Mouse (Mus musculus) monocyte, adult 2 months (primary cell): ENCODE measurements around the gene Galnt13.
"Not testable (repeated sequence)": the region's sequence is repeated elsewhere in the genome, so short reads cannot be mapped to it uniquely, and the experiment has no call there.

Source experiments
- DNase-seq, 2 experiments: peaks; one replicate each; pipeline ENCODE4 v3.0.0; 2022; ENCODE audit warnings: low spot score in 2 of 2, low read depth in 1 of 2

The Galnt13 gene

DNA sequence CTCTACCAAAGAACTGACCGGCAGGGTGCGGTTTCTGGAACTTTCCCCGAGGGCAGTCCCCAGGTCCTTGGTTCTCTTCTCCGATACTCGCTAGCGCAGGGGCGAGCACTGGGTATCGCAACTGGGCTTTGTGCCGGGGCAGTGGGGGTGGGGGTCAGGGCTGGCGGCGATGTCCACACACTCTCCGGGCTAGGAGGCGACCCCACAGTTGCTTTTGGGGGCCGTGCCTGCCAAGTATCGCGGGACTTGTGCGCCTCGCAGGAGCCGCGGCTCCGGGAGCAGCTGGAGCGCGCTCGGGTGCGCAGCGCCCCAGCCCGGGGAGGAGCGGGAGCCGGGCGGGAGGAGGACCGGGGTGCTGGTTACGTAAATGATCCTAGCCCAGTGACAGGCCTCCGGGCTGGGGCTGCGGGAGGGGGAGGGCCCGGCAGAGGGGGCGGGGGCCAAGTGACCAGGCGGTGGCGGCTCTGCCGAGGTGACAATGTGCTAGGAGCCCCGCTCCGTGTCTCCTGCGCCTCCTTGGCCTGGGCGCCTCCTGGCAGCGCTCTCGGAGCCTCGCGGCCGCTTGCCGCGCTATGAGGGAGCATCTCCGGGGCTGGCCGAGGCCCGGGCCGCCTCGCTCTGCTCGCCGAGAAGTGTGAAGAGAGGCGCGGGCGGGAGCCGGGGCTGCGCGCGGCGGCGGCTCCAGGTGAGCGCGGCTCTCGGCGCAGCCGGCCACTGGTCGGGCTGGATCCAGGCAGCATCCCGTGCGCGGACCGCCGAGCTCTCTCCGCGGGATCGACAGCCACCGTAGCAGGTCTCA is at the start of gene Galnt13:
Gene Galnt13 (plus strand): TSS at position 381 of the 799 bp plus-strand sequence.
- DNase-seq: no peak

DNA sequence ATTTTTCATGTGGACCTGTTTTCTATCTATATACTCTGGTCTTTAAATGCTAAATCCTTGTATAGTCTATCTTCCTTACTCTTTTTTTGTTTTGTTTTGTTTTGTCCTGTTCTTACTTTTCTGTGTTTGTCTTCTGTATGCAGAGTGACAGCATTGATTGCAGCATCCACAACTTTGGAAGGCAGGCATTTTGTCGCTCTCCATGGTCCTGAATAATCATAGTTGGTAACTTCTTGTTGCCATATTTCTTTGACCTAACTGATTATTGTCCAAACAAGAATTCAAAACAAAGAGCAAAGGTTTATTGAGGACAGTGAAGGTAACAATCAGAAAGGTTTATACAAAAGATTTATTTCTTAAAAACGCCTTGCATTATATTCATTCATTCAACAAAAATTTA is 5.1 kb upstream of the Galnt13 start:
- DNase-seq: no peak

DNA sequence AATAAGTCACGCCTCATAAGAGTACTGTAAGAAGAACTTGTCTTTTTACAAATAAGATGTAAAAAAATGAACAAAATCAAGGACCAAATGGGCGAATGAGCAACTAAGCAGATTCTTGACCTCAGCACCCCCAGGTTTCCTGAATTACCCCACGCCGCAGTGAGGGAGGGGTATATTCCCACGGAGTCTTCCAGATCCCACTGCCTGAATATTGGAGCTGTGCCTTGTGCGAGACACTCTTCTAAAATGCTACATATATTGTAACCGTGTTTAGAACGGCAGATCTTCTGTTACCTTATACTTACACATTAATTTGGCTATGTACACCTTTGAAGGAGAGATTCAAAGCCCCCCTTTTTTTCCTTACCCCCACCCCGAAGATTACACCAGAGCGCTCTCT is 737 bp upstream of the Galnt13 start:
- no peak for DNase-seq

DNA sequence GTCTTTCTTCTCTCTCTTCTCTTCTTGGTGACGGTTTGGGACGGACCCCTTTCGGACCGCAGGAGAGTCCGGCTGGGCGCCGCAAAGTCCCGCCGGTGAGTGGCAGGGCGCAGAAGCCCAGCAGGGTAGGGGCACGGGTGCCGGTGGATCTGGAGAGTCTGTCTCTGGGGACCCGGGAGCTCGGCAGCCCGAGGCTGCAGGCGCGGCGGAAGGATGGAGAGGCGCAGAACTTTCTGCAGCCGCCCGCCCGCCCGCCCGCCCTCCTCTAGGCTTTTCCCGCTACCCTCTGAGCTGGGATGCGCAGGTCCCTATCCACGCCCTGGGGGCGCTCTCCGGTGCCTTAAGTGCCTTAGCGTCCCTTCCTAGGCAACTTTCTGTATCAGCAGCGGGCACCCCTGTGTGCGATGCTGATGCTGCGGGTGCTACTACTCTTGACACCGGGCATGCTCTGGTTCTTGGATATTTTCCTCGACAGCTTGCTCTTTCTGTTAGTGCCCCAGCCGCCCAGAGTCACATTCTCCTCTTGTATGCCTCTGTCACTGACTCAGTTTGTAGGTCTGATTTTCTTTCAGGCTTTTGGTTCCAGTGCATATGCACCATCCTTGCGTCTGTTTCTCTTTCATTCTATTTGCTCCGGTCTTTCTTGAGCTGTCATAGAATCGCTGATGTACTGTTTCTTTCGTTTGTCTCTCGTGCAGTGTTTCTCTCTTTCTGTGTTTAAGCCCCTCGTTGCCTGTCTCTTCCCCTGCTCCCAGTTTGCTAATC is 801 bp downstream of the Galnt13 start:
- no peak for DNase-seq

DNA sequence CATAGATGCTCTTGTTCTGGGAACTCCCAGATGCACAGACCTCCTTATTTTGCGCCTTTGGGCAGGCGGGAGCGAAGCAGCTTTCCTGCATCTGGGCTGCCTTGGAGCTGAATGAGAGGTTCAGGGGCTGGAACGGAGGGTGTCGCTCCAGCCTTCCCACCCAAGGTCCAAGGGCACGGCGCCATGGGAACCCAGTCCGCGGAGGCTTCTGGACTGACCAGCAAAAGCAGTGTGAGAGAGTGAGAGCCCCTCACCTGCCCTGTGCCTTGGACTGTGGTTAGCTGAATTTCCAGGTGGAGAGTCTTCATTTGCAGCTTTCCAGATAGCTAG is 1.3 kb downstream of the Galnt13 start:
- DNase-seq: no peak

DNA sequence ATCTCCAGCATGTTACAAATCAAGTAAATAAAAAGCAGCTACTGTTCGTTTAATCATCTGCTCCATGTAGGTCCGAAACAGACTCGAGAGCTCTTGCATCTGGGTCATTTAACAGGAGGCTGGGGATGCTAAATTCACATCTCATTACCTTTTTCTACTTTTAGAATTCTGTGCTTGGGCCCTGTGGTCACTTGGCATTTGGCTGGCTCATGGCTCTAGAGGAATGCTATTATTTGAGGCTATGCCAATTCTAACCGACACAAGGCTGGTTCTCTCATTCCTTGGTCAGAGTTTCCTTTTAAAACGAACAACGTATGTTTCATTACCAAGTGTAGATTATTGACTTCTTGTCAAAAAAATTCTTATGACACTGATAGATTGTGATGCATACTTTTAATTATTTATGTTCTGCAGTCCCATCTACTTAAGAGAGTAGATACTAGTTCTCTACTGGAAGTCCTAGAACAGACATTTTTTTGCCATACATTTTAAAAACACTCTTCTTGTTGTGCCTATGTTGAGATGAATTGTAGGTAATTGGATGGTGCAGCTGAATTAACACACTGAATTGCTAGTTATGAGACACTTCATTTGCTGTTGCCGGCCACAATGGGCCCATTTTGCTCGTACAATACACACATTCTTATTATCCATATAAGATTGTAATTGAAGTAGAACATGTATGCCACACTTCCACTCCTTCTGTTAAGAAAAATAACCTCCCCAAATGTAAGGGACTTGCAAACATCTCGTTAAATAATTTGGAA is 6.8 kb downstream of the Galnt13 start:
- DNase-seq: no peak

DNA sequence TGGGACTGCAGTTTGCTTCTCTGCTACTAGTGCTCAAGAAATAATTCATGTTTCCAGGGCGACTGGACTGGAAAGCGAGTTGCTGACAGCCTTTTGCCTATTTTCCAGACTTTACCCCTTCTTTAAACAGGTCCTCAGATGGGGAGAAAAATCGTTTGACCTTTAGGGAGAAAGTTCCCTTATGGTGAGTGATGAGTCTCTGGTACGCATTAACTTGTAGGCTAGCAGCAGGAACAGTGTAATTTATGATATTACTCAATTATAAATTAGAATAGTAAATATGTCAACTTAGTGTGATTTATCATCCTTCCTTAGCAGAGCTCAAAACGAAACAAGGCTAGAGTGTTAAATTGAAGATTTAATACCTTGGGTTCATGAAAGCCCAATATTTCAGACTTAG is 47.3 kb downstream of the Galnt13 start:
- DNase-seq: no peak

DNA sequence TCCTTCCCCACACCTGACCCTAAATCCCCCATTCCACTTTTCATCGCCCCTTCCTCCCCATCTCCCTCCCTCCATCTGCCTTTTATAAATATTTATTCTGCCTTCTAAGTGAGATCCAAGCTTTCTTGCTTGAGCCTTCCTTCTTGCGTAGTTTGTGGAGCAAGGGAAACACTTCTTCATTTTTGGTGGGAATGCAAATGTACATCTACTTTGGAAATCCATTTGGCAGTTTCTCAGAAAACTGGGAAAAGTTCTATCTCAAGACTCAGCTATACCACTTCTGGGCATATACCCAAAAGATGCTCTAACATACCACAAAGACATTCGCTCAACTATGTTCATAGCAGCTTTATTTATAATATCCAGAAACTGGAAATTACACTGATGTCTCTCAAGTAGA is 86.9 kb downstream of the Galnt13 start:
- no peak for DNase-seq

DNA sequence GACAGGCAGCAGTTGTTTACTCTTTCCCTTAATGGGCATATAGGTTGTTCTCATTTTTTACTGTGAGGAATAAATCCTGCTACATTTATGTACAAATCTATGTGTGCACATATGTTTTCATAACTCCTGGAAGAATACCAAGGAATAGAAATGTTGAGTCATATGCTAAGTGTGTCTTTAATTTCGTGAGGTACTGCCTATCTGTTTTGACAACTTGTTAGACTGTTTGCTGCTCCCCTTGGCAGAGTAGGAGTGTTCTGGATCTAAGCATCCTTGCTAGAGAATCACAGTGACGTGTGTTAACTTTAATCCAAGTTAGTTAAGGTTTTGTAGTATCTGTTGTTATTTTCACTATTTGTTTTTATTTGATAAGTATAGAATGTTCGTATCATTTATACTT is 91.0 kb downstream of the Galnt13 start:
- no peak for DNase-seq

DNA sequence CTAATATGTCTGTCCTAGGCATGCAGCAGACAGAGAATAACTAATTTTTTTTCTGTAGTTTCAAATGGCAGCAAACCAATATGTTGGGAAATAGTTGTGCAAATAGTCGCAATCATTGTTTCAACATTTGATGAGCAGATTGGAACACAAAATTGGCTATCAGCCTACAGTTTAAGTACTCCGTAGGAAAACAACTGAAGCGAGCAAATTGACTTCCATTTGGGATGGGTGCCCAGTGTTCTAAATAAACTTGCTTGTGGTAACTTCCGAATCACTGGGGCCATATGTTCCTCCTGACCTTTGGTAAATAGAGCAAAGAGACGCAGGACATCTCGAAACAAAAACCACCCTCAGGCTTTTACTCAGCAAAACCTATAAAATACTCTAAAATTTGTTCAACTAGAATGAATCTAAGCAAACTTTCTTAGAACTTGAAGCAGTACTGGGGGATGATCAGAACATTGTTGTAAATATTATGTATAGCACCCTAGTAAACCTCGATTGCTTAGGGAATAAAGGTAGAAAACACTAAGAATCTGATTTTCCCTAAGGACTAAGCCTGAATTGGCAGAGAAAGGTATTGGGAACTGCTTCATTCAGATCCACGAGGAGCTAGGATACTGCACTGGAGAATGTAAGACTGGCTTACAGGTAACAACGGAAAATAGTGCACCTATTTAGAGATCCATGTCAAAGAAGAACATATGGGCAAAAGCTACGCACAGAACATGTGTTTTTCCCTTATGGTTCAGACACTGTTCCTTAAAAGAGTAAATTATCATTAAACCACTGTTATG is 122.4 kb downstream of the Galnt13 start:
- DNase-seq: no peak

DNA sequence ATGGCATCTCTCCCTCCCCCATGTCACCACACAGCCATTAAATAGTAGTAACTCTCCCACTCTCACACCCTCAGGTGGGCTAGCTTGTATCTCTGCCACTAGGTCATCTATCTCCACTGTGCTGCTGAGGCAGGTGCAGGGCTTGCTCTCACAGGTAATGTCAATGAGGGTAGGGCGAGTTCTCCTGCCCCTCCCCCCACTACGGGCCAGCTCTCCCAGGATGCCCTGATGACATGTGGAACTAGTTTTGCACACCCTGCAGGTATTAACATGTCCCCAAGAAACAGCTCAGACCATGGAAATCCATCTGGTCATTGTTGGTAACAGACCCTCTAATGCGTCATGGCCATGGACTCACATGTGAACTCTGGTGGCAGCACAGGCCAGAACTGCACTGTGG is 129.0 kb downstream of the Galnt13 start:
- DNase-seq: no peak

DNA sequence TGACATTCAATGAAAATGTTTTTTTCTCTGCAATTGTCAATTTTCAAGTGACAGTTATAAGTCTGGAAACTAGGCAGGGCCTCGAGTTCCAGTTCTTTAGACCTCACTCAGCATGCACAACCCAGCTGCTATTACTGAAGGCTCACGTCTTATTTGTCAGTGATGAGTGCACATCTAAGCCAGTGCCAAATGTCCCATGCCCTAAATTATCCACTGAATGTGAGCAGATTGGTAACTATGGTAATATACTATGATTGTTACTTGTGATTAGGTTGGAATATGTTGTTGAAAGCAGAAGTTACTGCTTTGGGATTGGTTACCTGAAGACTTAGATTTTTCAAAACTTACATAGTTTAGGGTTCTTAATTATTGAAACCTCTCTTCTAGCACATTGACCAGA is 131.1 kb downstream of the Galnt13 start:
- DNase-seq: no peak

DNA sequence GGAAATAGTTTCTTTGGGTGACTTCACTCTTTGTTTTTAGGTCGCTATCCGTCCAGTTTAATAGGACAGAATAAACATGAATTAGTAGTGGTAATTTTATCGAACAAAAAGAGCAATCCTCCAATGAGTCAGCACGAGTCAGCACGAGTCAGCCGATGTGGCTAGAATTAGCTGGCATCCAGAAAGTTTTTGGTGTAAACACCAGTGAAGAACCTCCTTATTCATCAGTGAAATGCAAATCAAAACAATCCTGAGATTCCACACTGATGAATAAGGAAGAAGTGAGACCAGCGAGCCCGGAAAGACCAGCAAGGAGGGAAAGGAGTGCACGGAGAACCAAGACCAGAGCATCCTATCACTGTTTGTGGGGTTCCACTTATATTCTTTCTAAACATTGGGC is 131.5 kb downstream of the Galnt13 start:
- DNase-seq: no peak

DNA sequence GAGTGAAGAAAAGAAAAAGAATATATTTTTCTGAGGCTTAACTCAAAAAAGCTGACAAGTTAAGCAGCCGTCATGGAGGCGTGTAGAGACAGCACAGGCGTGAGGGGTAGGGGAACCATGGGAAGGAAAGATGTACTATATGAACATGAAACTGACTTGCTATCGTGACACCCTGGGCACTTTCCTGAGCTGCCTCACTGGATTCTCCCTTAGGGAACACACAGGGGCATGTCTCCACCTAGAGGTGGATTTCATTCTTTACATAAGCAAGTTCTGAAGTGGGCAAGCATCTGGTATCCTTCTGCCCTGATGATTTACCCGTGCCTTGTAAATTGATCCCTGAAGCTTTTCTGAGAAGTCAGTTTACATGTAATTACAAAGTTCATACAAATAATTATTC is 277.7 kb downstream of the Galnt13 start:
- not testable (repeated sequence) for DNase-seq

DNA sequence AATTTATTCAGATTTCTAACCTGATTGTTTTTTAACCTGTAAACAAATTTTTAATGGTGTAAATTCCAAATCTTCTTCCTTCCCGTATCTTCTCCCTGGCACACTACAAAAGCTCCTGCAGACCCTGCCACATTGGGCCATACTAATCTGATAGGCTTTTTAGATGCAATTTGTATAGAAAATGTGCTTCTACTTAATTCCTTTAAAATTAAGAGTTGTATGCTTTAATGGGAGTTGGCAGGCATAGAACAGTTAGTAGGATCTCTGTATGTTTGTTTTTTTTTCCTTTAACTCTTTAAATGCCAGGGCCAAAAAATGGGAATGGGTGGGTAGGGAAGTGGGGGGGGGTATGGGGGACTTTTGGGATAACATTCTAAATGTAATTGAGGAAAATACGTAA is 315.1 kb downstream of the Galnt13 start:
- DNase-seq: no peak

DNA sequence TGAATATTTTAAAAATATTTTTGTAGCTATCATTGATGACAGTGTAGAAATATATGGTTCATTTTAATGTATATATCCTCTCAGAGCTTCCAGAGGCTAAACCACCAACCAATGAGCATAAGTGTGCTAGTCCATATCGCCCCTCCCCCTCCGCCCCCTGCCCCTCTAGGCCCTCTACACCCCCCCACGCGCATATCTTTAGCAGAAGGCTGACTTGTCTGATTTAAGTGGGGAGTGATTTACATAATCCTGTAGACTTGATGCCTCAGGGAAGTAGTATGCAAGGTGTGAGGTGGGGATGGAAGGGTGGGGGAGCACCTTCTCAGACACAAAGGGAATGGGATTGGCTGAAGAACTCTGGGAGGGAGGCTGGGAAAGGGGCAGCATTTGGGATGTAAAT is 323.7 kb downstream of the Galnt13 start:
- no peak for DNase-seq

DNA sequence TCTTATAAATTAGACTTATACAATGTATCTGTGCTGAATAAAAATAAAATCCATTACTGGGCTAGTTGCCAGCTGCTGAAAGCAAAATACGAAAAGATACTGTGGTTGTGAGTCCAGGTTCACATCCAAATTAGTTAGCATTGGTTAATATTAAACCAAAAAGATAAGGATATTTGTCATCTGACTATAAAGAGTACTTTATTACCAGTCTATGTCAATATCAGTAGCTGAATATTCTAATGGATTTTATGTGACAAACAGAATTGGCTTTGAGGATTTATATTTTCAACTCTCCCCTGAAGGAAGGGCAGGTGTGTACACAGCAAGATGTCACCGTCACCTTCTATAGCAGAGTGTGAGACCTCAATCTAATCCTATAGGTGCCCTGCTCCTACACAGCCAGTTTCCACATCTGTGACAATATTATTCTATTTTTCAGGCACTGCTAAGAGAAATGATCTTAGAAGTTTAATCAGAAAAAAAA is 342.7 kb downstream of the Galnt13 start:
- DNase-seq: no peak

DNA sequence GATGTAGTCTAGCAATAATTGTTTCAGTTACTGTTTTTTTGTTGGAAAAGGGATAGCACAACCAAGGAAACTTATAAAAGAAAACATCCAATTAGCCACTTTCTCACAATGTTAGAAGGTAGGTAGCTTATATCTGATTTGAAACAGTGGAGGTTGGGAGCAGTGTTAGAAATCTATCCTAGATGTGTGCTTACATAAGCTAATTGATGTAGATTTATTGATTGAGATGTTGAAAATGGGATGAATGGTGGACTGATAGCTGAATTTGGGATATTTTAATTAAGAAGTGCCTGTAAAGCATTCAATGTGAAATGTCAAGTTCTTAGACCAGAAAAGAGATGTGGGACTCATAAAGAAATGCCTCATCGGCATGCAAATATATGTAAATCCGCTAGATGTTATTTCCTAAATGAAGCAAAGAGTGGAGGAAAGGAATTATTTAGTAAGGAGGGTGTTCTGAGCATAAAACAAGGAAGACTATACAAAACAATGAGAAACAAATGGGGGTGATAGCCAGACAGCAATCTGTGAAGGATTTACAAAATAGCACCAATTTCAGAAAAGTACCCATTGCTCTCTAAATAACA is 377.6 kb downstream of the Galnt13 start:
- no peak for DNase-seq

DNA sequence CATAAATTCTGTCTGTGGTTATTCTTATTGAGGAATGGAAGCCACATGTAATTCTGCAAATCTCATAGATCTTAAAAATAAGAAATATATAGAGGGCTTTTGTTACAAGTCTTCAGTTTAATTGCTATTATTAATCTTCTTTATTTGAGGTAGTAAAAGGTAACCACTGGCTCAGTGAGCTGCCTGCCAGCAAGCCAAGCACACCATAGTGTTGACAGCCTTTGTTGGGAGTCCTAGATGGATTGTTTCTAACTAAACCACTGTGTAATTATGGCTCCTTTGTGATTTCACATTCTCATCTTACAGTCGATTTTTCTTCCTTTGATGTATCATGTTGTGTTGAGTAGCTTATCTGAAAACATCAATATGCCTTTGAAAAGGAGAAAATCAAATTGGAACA is 405.1 kb downstream of the Galnt13 start:
- DNase-seq: no peak

DNA sequence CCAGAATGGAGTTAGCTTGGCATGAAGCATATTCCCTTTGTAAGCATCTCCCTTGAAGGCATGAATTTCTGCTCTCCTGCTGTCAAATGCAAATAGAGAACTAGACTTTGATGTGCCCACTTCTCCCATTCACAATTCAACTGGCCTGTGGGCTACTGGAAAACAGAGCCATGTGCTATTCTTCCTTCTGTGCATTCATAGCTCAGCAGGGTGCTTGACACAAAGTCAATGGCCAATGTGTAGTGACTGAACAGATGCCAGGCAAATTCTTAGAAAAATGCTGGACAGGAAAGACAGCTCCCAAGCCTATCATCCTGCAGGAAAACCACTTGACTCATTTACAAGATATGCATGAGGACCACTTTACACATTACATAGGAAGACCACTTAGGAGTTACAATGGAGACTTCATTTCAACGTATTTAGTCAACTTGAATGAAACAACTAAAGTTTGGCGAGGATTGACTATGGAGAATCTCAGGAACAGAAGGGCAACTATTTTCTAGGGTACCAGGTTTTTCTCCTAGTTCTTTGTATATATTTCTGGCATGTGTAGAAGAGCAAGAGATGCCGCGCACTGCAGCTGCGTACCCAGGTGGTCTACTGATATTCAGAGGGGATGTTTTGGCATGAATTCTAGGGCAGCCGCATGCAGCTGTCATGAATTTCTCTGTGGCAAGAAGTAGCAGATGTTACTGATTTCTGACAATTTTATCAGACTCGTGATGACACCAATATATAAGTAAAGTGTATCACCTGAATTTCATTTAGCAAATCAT is 470.4 kb downstream of the Galnt13 start:
- DNase-seq: no peak
